Mouse (Mus musculus) intestine, postnatal 0 days (tissue): ENCODE results near the gene Efhb. TPM values are rescaled to one million over a fixed set of nuclear protein-coding genes. Genes with fewer than 3 reads are reported as not detected.

Experiments used
- ATAC-seq: fragments of 200-750 bp; cut with Nextera tagmentation; 2 replicates; pipeline ENCODE4 v1.8.0; 2017; ENCODE audit warnings: mild to moderate bottlenecking, moderate TSS enrichment, moderate library complexity
- H3K27ac ChIP-seq: fragments of 300-500 bp; sonication (generic); 2 replicates; pipeline ENCODE4 v1.5.1; 2014; ENCODE audit warnings: mild to moderate bottlenecking, low read depth, low read length, moderate library complexity
- H3K27me3 ChIP-seq: fragments of 300-500 bp; sonication (generic); replicated peaks from 2 replicates; pipeline ENCODE4 v1.6.1; 2014; ENCODE audit warnings: low read length, mixed read lengths; ENCODE audit not compliant: control insufficient read depth, insufficient read depth
- H3K36me3 ChIP-seq: fragments of 300-500 bp; sonication (generic); 2 replicates; pipeline ENCODE4 v1.6.1; 2014; ENCODE audit warnings: mild to moderate bottlenecking, moderate library complexity; ENCODE audit not compliant: control insufficient read depth, insufficient read depth
- H3K4me1 ChIP-seq: fragments of 300-500 bp; sonication (generic); replicated peaks from 2 replicates; pipeline ENCODE4 v1.6.1; 2014; ENCODE audit warnings: antibody characterized with exemption, low read length, mixed read lengths; ENCODE audit not compliant: control insufficient read depth, insufficient read depth
- H3K4me2 ChIP-seq: fragments of 300-500 bp; sonication (generic); replicated peaks from 2 replicates; pipeline ENCODE4 v1.6.1; 2014; ENCODE audit warnings: low read depth, mild to moderate bottlenecking, moderate library complexity
- H3K4me3 ChIP-seq: fragments of 300-500 bp; sonication (generic); 2 replicates; pipeline ENCODE4 v1.5.1; 2014; ENCODE audit warnings: low read depth, low read length
- H3K9ac ChIP-seq: fragments of 300-500 bp; sonication (generic); 2 replicates; pipeline ENCODE4 v1.6.1; 2014; ENCODE audit warnings: mild to moderate bottlenecking, low read depth, low read length
- H3K9me3 ChIP-seq: fragments of 300-500 bp; sonication (generic); 2 replicates; pipeline ENCODE4 v1.6.1; 2016; ENCODE audit warnings: mixed run types; ENCODE audit not compliant: control insufficient read depth
- CTCF ChIP-seq: sonication (generic); IDR thresholded peaks from 2 replicates; pipeline ENCODE4 v1.5.1; 2016; ENCODE audit warnings: low read depth, mild to moderate bottlenecking, control low read depth, antibody characterized with exemption, moderate library complexity
- WGBS: fragments of 180-500 bp; shearing (Covaris S2); extraction: QIAGEN DNeasy Blood & Tissue Kit; methylation state at CpG from one replicate; pipeline ENCODE4 v1.1.7; 2014; 5-methylcytosine and 5-hydroxymethylcytosine counted together
- polyA plus RNA-seq: library from polyadenylated mRNA; unstranded; fragments of >200 nt; fragmentation: Nextera tagmentation; extraction: Ambion mirVana; gene quantifications from 2 replicates; pipeline ENCODE4 v1.2.1, GENCODE M21; 2015

Efhb gene
- polyA plus RNA-seq = 0.38 and 0.48 TPM in 2 replicates

DNA sequence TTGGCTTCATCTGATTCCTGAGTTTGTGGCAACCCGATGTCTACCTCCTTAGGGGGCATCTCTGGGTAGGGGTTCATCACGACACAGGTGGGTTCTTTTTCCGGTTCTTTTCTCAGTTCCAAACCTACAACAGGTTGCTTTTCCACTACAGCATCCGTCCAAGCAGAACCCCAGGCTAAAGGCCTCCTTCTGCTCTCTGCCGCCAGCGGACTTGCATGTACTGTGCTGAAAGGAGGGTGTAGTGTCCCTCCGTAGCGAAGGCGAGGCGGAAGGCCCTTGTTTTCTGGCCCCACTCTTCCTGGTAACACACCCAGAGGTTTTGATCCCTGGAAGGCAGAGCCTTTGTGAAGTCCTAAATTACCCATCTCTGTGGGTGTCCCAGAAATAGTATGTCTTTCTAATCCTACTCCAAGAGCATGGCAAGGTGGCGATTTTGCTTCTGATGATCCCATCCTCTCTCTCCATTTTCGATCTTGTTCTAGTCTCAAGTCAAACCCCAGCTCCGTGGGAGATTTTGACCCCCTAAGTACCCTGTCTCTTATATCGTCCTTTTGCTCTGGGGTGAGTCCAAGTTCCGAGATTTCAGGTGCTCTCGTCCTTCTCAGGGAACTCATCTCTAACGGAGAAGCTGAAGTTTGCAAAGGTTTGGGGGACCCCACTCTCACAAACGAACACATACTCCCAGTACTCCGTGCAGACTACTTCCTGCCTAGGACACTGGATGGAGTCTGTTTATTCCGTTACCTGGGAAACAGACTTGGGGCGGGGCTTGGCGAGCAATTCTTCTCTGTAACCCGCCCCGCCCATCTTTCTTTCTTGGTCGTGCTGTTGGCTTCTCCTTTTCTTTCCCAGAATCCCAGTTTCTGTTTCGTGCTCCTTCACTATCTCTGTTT, at the start of gene Efhb:
TSS of gene Efhb (minus strand) at position 719 of the 893 bp plus-strand sequence.
- 21% methylated on average over 26 of the region's 26 CpGs for WGBS
- Histone ChIP-seq H3K4me2 (peak within 1 kb of the TSS; percentile 70), H3K4me3 (peak within 1 kb of the TSS; percentile 44), H3K9me3 (no peaks in the 10 kb centered on the region), H3K9ac (peak within 1 kb of the TSS; percentile 43; the same call in 1 of the 2 replicates), H3K27me3 (no peaks in the 10 kb centered on the region), H3K36me3 (no peaks in the 10 kb centered on the region), H3K4me1 (no peaks in the 10 kb centered on the region), H3K27ac (no peak within 1 kb of the TSS)
- no peak for TF ChIP-seq CTCF
- peak; percentile 94 for ATAC-seq

DNA sequence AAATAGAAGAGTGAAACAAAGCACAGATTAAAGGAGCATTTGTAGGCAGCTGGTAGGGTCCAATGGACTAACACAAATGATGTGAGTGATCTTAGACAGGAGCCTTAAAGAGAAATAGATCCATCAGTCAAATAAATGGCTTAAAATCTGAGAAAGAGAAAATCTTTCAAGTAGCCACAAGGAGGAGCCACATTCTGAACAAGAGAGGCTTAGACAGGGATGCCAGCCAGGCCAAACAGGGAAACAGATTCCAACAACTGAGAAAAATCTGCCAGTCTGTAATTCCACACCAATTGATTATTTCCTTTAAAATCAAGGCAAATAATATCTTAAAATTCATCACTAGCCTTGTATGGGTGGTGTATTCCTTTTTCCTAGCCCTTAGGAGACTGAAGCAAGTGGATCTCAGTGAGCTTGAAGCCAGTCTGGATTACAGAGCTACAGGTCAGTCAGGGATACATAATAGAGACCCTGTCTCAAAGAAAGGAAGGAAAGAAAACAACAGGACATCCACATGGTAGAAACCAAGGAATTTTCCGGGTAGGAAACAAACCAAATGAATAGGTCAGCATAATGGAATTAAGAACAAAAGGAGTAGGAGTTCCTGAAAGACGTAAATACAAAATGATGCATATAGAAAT, 49.3 kb upstream of the Efhb start:
- no peak overlapping the region for H3K4me3 ChIP-seq
- H3K27ac ChIP-seq = no peak overlapping the region
- no peaks in the 10 kb centered on the region for H3K36me3 ChIP-seq
- WGBS = 88% methylated on average over 2 of the region's 2 CpGs
- H3K9me3 ChIP-seq = no peaks in the 10 kb centered on the region
- no peak for ATAC-seq
- no peak overlapping the region for H3K9ac ChIP-seq
- no peaks in the 10 kb centered on the region for H3K27me3 ChIP-seq
- no peak overlapping the region for H3K4me2 ChIP-seq
- H3K4me1 ChIP-seq = no peaks in the 10 kb centered on the region
- TF ChIP-seq CTCF = peak; percentile 69

DNA sequence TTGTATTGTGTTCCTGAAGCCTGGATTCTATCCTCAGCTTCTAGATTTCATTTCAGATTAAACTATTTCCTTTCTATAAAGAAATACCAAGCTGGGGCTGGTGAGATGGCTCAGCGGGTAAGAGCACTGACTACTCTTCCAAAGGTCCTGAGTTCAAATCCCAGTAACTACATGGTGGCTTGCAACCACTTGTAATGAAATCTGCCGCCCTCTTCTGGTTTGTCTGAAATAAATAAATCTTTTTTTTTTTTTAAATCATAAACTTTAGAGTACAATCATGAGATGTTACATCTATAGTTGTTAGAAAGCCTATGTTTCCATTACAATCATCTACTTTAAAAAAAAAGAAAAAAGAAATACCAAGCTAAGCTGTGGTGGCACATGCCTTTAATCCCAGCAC, 39.8 kb upstream of the Efhb start:
- Histone ChIP-seq H3K4me1 (no peaks in the 10 kb centered on the region), H3K4me2 (no peak overlapping the region), H3K36me3 (peaks cover 53% of the 10 kb centered on the region), H3K4me3 (no peak overlapping the region), H3K9me3 (no peaks in the 10 kb centered on the region), H3K27ac (no peak overlapping the region), H3K9ac (no peak overlapping the region), H3K27me3 (no peaks in the 10 kb centered on the region)
- no peak for TF ChIP-seq CTCF
- ATAC-seq = no peak
- 91% methylated on average over 2 of the region's 2 CpGs for WGBS

DNA sequence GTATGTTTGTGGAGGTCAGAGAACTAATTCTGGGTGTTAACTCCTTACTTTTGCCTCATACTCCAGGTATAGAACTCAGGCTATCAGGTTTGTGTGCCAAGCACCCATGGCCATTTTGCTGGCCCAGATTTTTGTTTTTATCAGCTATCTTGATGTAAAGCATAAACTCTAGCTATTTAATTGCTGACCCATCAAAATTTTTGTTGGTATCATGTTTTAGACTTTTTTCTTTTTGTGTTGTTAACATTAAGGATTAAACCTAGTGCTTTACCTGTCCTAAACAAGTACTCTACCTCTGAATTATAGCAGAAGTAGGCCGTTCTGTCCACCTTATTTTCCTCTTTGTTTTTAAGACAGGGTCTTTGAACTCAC, 25.9 kb upstream of the Efhb start:
- no peaks in the 10 kb centered on the region; the same call in 1 of the 2 replicates for H3K4me1 ChIP-seq
- no peak overlapping the region for H3K9ac ChIP-seq
- no peak for TF ChIP-seq CTCF
- no peak for ATAC-seq
- no peaks in the 10 kb centered on the region for H3K9me3 ChIP-seq
- no peak overlapping the region for H3K4me2 ChIP-seq
- no peak overlapping the region for H3K4me3 ChIP-seq
- 88% methylated on average over 1 of the region's 1 CpGs for WGBS
- H3K27me3 ChIP-seq = no peaks in the 10 kb centered on the region
- peaks cover 23% of the 10 kb centered on the region; the same call in 1 of the 2 replicates for H3K36me3 ChIP-seq
- H3K27ac ChIP-seq = no peak overlapping the region

DNA sequence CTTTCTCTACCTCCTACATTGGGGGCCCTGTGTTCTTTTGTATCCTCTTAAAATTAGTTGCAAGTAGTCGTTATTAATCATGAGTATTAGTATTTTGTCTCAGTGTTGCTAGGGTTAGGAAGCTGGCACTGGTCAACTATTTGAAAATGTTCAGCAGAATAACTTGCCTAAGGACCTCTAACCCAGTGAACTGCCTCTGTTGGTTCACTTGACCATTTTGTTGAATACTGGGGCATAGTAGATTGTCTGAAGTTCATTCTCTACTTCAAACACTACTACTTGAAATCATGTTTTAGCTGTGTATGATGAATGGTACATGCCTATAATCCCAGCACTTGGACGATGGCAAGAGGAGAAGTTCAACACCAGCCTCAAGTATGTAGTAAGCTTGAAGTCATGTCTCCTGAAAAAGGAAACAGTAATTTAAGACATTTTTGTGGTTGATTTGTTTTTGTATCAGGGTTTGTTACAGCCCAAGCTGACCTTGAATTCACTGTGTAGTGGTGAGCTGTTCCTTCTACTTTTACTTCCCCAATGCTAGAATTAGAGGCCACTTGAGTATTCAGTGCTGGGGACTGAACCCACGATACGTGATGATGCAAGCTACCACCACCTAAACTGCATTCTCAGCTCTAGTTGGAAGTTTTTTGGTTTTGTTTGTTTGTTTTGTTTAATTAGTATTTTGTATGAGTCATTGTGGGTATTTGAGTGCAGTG, 25.3 kb upstream of the Efhb start:
- WGBS = 88% methylated on average over 4 of the region's 4 CpGs
- Histone ChIP-seq H3K27me3 (no peaks in the 10 kb centered on the region), H3K4me3 (no peak overlapping the region), H3K4me1 (no peaks in the 10 kb centered on the region; the same call in 1 of the 2 replicates), H3K36me3 (peaks cover 20% of the 10 kb centered on the region; the same call in 1 of the 2 replicates), H3K27ac (no peak overlapping the region), H3K4me2 (no peak overlapping the region), H3K9ac (no peak overlapping the region), H3K9me3 (no peaks in the 10 kb centered on the region)
- TF ChIP-seq CTCF = no peak
- no peak for ATAC-seq

DNA sequence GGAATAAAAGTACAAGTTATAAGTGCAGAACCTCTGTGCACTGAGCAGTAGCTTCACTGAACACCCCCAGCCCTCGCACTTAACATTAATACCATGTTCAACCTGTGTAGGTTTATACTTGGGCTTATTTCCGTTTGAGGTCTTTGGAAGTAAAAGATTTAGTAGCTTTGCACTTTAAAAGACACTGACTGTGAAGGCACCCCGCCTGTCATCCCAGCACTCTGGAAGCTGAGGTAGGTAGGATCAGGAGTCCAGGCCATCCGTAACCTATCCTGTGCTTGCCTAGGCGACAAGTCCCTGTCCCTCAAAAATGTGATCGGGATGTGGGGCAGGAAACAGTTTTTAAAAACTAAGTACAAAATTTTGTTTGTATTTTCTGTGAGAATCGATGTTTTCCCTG, 17.3 kb upstream of the Efhb start:
- Histone ChIP-seq H3K9me3 (no peaks in the 10 kb centered on the region), H3K9ac (peak overlapping the region; percentile 98), H3K27ac (0 out of 2 replicates have a peak overlapping the region, but pooled peaks have one; percentile 100), H3K27me3 (no peaks in the 10 kb centered on the region), H3K4me2 (peak overlapping the region; percentile 74), H3K36me3 (no peaks in the 10 kb centered on the region; the same call in 1 of the 2 replicates), H3K4me3 (peak overlapping the region; percentile 95), H3K4me1 (peaks cover 6% of the 10 kb centered on the region; the same call in 1 of the 2 replicates)
- WGBS = 38% methylated on average over 7 of the region's 7 CpGs
- TF ChIP-seq CTCF = no peak
- no peak for ATAC-seq
